Mouse (Mus musculus) kidney, embryonic 14.5 days (tissue): ENCODE data around the gene Scgb1b12. TPM values are rescaled to one million over a fixed set of nuclear protein-coding genes. Genes with fewer than 3 reads are reported as not detected.
"Not testable (repeated sequence)": the region's sequence is repeated elsewhere in the genome, so short reads cannot be mapped to it uniquely, and the experiment has no call there.

ENCODE experiments used
- ATAC-seq: fragments of 200-750 bp; cut with Nextera tagmentation; 2 replicates; pipeline ENCODE4 v1.8.0; 2017; ENCODE audit warnings: moderate number of reproducible peaks, mild to moderate bottlenecking, moderate TSS enrichment, moderate library complexity; ENCODE audit not compliant: low FRiP score, low TSS enrichment
- H3K27ac ChIP-seq: fragments of 300-500 bp; sonication (generic); 2 replicates; pipeline ENCODE4 v1.5.1; 2014; ENCODE audit warnings: low read depth, mild to moderate bottlenecking, low read length, moderate library complexity, mixed read lengths
- H3K27me3 ChIP-seq: fragments of 300-500 bp; sonication (generic); 2 replicates; pipeline ENCODE4 v1.6.1; 2014; ENCODE audit warnings: mild to moderate bottlenecking, low read length; ENCODE audit not compliant: control insufficient read depth, insufficient read depth
- H3K36me3 ChIP-seq: fragments of 300-500 bp; sonication (generic); 2 replicates; pipeline ENCODE4 v1.6.1; 2014; ENCODE audit warnings: low read length, mixed read lengths; ENCODE audit not compliant: control insufficient read depth, insufficient read depth
- H3K4me1 ChIP-seq: fragments of 300-500 bp; sonication (generic); 2 replicates; pipeline ENCODE4 v1.6.1; 2014; ENCODE audit warnings: low read length, mixed read lengths; ENCODE audit not compliant: control insufficient read depth, insufficient read depth
- H3K4me2 ChIP-seq: fragments of 300-500 bp; sonication (generic); replicated peaks from 2 replicates; pipeline ENCODE4 v1.6.1; 2014; ENCODE audit warnings: low read depth, mild to moderate bottlenecking, low read length
- H3K4me3 ChIP-seq: fragments of 300-500 bp; sonication (generic); 2 replicates; pipeline ENCODE4 v1.5.1; 2014; ENCODE audit warnings: mild to moderate bottlenecking, low read length
- H3K9ac ChIP-seq: fragments of 300-500 bp; sonication (generic); 2 replicates; pipeline ENCODE4 v1.6.1; 2014; ENCODE audit warnings: low read depth, mild to moderate bottlenecking, low read length, moderate library complexity
- H3K9me3 ChIP-seq: fragments of 300-500 bp; sonication (generic); 2 replicates; pipeline ENCODE4 v1.6.1; 2016; ENCODE audit warnings: low read length; ENCODE audit not compliant: control insufficient read depth
- WGBS: fragments of 180-500 bp; shearing (Covaris S2); extraction: QIAGEN DNeasy Blood & Tissue Kit; methylation state at CpG from one replicate; pipeline ENCODE4 v1.1.7; 2014; 5-methylcytosine and 5-hydroxymethylcytosine counted together
- polyA plus RNA-seq: library from polyadenylated mRNA; unstranded; fragments of >200 nt; fragmentation: Nextera tagmentation; extraction: Ambion mirVana; gene quantifications from 2 replicates; pipeline ENCODE4 v1.2.1, GENCODE M21; 2014

Gene Scgb1b12
- polyA plus RNA-seq: not detected in 2 replicates

DNA sequence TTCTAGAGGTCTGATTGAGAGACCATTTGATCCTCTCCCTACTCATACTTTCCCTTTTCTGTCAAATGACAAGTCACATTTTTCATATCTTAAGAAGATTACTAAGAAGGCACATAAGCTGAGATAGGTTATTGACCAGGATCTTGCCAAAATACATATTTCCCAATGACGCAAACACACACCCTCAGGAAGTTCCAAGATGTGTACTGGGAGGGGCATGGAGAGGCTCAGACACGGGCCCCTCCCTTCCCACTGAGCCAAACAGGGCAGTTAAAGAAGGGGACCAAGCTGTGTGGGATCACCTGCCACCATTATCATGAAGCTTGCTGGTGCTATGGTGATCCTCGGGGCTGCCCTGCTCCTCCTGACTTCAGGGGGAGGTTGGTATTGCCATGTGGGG lies at the start of gene Scgb1b12:
Gene Scgb1b12, plus strand, starts transcription at position 301 of the 400 bp plus-strand sequence.
- WGBS: 89% methylated on average over 2 of the region's 3 CpGs
- not testable (repeated sequence) for H3K27me3 ChIP-seq, ATAC-seq, H3K4me3 ChIP-seq, H3K4me2 ChIP-seq, H3K9me3 ChIP-seq, H3K27ac ChIP-seq, H3K9ac ChIP-seq, H3K36me3 ChIP-seq, H3K4me1 ChIP-seq

- ATAC-seq, H3K4me1 ChIP-seq, H3K36me3 ChIP-seq, H3K4me3 ChIP-seq, H3K9ac ChIP-seq, H3K27me3 ChIP-seq, H3K27ac ChIP-seq, H3K9me3 ChIP-seq, H3K4me2 ChIP-seq: not testable (repeated sequence)
- 81% methylated on average over 1 of the region's 1 CpGs for WGBS
Observed at GRCm38 (mm10) chr7:32327145-32327544, 6.8 kb upstream of the Scgb1b12 start, which contains the start of gene Scgb2b12. Scgb2b12 (minus strand) TSS chr7:32327245.

Other genes with a start within 250 kb of the Scgb1b12 start
- not detected in 2 replicates for gene Scgb1b10, start 233.3 kb upstream of the Scgb1b12 start, polyA plus RNA-seq
- gene Scgb2b11, start 123.0 kb upstream of the Scgb1b12 start, polyA plus RNA-seq: not detected in 2 replicates
- gene Scgb1b11, start 111.3 kb upstream of the Scgb1b12 start, polyA plus RNA-seq: not detected in 2 replicates
- gene Scgb2b12, start 6.9 kb upstream of the Scgb1b12 start, polyA plus RNA-seq: not detected in 2 replicates
- gene Scgb1b29, start 107.4 kb downstream of the Scgb1b12 start, polyA plus RNA-seq: not detected in 2 replicates